Mouse (Mus musculus) spleen, adult 2 months (tissue): ENCODE results near the gene Abl1.

Source experiments
- CTCF ChIP-seq: fragments of 200-500 bp; IDR thresholded peaks from 2 replicates; pipeline ENCODE4 v1.5.1; 2011; ENCODE audit warnings: mild to moderate bottlenecking, inconsistent platforms; ENCODE audit not compliant: insufficient read depth, insufficient read length, insufficient replicate concordance; ENCODE audit errors: extremely low read depth
- POLR2A ChIP-seq: fragments of 200-500 bp; IDR thresholded peaks from 2 replicates; pipeline ENCODE4 v1.6.1; 2011; ENCODE audit warnings: low read depth, low read length, inconsistent platforms

DNA sequence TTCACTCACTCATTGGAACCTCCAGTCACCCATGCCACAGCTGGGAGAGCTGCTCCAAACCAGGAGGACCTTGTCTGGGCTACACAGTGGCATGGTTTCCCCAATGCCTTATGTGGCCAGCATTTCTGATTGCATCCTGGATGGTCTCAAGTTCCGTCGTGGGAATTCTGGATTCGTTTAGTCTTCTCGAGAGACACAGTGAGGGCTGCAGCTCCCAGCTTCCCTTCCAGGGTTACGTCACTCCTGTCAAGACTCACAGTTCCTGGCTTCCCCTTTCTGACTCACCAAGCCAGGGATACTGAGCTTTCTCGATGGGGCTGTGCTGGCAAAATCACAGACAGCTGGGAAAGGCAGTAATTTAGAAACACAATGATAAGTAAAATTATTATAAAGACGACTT, 54.0 kb downstream of the Abl1 start:
- TF ChIP-seq CTCF (no peak), POLR2A (no peak)
